Mouse (Mus musculus): ENCODE measurements around the gene Tuba3a. TPM values are rescaled to one million over a fixed set of nuclear protein-coding genes. Genes with fewer than 3 reads are reported as not detected.
A peak's percentile ranks its signal among the peaks of the same experiment; 100 is the strongest.
"Not testable (repeated sequence)": the region's sequence is repeated elsewhere in the genome, so short reads cannot be mapped to it uniquely, and the experiment has no call there.

Tuba3a gene
- polyA plus RNA-seq, 1 experiment from 2014 or later: 0.09 TPM

GRCm38 (mm10) chr6:125317077-125317476 lies 31.2 kb upstream of the Tuba3a start:
- Histone ChIP-seq H3K36me3 (peaks cover 3% of the 10 kb centered on the region; the same call in 1 of the 2 replicates), H3K4me1 (peaks cover 48% of the 10 kb centered on the region), H3K9me3 (no peaks in the 10 kb centered on the region), H3K27me3 (ENCODE audit: insufficient read depth, poor library complexity, severe bottlenecking) (peaks cover 49% of the 10 kb centered on the region), H3K27ac (no peak overlapping the region), H3K4me3 (no peak overlapping the region)
- no peak for DNase-seq (ENCODE audit: low spot score)
- 64% methylated on average over 7 of the region's 7 CpGs for WGBS

GRCm38 (mm10) chr6:125314746-125315145 lies 28.9 kb upstream of the Tuba3a start:
- Histone ChIP-seq H3K9me3 (no peaks in the 10 kb centered on the region), H3K36me3 (peaks cover 16% of the 10 kb centered on the region; the same call in 1 of the 2 replicates), H3K4me1 (peaks cover 35% of the 10 kb centered on the region), H3K4me3 (no peak overlapping the region), H3K27ac (peak overlapping the region; percentile 98; the same call in 1 of the 2 replicates), H3K27me3 (ENCODE audit: insufficient read depth, poor library complexity, severe bottlenecking) (peaks cover 25% of the 10 kb centered on the region)
- DNase-seq (ENCODE audit: low spot score): no peak
- 72% methylated on average over 6 of the region's 6 CpGs for WGBS

- Histone ChIP-seq H3K36me3 (peaks cover 22% of the 10 kb centered on the region; the same call in 1 of the 2 replicates), H3K9me3 (no peaks in the 10 kb centered on the region), H3K4me3 (peak overlapping the region; percentile 78), H3K4me1 (peaks cover 39% of the 10 kb centered on the region), H3K27me3 (ENCODE audit: insufficient read depth, poor library complexity, severe bottlenecking) (peaks cover 20% of the 10 kb centered on the region), H3K27ac (peak overlapping the region; percentile 98)
- WGBS: 50% methylated on average over 7 of the region's 7 CpGs
- DNase-seq (ENCODE audit: low spot score): no peak
Measured at GRCm38 (mm10) chr6:125314231-125314563, 28.4 kb upstream of the Tuba3a start.

- peak; percentile 91 for DNase-seq (ENCODE audit: low spot score)
- H3K4me3 ChIP-seq: peak within 1 kb of the TSS; percentile 78
- H3K4me1 ChIP-seq: peaks cover 42% of the 10 kb centered on the region
- H3K27me3 ChIP-seq (ENCODE audit: insufficient read depth, poor library complexity, severe bottlenecking): peaks cover 15% of the 10 kb centered on the region
- no peaks in the 10 kb centered on the region for H3K9me3 ChIP-seq
- WGBS: under 1% methylated on average over 39 of the region's 46 CpGs
- peaks cover 26% of the 10 kb centered on the region; the same call in 1 of the 2 replicates for H3K36me3 ChIP-seq
- H3K27ac ChIP-seq: peak within 1 kb of the TSS; percentile 98
Measured at GRCm38 (mm10) chr6:125313546-125314230, 27.8 kb upstream of the Tuba3a start, which contains the start of gene Ltbr. Gene Ltbr (minus strand): TSS chr6:125313885.

- 52% methylated on average over 22 of the region's 22 CpGs for WGBS
- H3K36me3 ChIP-seq: peaks cover 34% of the 10 kb centered on the region; the same call in 1 of the 2 replicates
- H3K4me3 ChIP-seq: peak overlapping the region; percentile 78
- H3K27ac ChIP-seq: peak overlapping the region; percentile 98
- peaks cover 11% of the 10 kb centered on the region; the same call in 1 of the 2 replicates for H3K27me3 ChIP-seq (ENCODE audit: insufficient read depth, poor library complexity, severe bottlenecking)
- H3K9me3 ChIP-seq: no peaks in the 10 kb centered on the region
- peaks cover 43% of the 10 kb centered on the region for H3K4me1 ChIP-seq
- no peak for DNase-seq (ENCODE audit: low spot score)
Measured at GRCm38 (mm10) chr6:125312581-125313355, 26.9 kb upstream of the Tuba3a start.

GRCm38 (mm10) chr6:125312171-125312570 lies 26.3 kb upstream of the Tuba3a start:
- H3K4me3 ChIP-seq: peak overlapping the region; percentile 78
- peaks cover 43% of the 10 kb centered on the region for H3K4me1 ChIP-seq
- H3K27ac ChIP-seq: peak overlapping the region; percentile 98; the same call in 1 of the 2 replicates
- WGBS: 77% methylated on average over 9 of the region's 9 CpGs
- no peak for DNase-seq (ENCODE audit: low spot score)
- H3K36me3 ChIP-seq: peaks cover 40% of the 10 kb centered on the region
- peaks cover 11% of the 10 kb centered on the region; the same call in 1 of the 2 replicates for H3K27me3 ChIP-seq (ENCODE audit: insufficient read depth, poor library complexity, severe bottlenecking)
- H3K9me3 ChIP-seq: no peaks in the 10 kb centered on the region

- no peaks in the 10 kb centered on the region for H3K27me3 ChIP-seq (ENCODE audit: insufficient read depth, poor library complexity, severe bottlenecking)
- 32% methylated on average over 5 of the region's 5 CpGs for WGBS
- H3K9me3 ChIP-seq: no peaks in the 10 kb centered on the region
- no peak for DNase-seq (ENCODE audit: low spot score)
- peaks cover 41% of the 10 kb centered on the region for H3K4me1 ChIP-seq
- H3K36me3 ChIP-seq: peaks cover 52% of the 10 kb centered on the region
- 0 out of 2 replicates have a peak overlapping the region, but pooled peaks have one; percentile 3 for H3K4me3 ChIP-seq
- peak overlapping the region; percentile 62; the same call in 1 of the 2 replicates for H3K27ac ChIP-seq
Measured at GRCm38 (mm10) chr6:125309406-125309805, 23.6 kb upstream of the Tuba3a start.

GRCm38 (mm10) chr6:125308921-125309320 lies 23.1 kb upstream of the Tuba3a start:
- Histone ChIP-seq H3K36me3 (peaks cover 52% of the 10 kb centered on the region), H3K4me1 (peaks cover 36% of the 10 kb centered on the region), H3K27me3 (ENCODE audit: insufficient read depth, poor library complexity, severe bottlenecking) (no peaks in the 10 kb centered on the region), H3K4me3 (peak overlapping the region; percentile 32; the same call in 1 of the 2 replicates), H3K27ac (peak overlapping the region; percentile 62; the same call in 1 of the 2 replicates), H3K9me3 (no peaks in the 10 kb centered on the region)
- 11% methylated on average over 13 of the region's 13 CpGs for WGBS
- DNase-seq (ENCODE audit: low spot score): no peak

GRCm38 (mm10) chr6:125307091-125307490 lies 21.2 kb upstream of the Tuba3a start:
- DNase-seq (ENCODE audit: low spot score): no peak
- Histone ChIP-seq H3K4me1 (peaks cover 18% of the 10 kb centered on the region), H3K4me3 (no peak overlapping the region), H3K27me3 (ENCODE audit: insufficient read depth, poor library complexity, severe bottlenecking) (no peaks in the 10 kb centered on the region), H3K27ac (peak overlapping the region; percentile 22; the same call in 1 of the 2 replicates), H3K9me3 (no peaks in the 10 kb centered on the region), H3K36me3 (peaks cover 50% of the 10 kb centered on the region)
- 87% methylated on average over 5 of the region's 5 CpGs for WGBS

GRCm38 (mm10) chr6:125305465-125305864 lies 19.6 kb upstream of the Tuba3a start:
- H3K27ac ChIP-seq: no peak overlapping the region
- H3K4me1 ChIP-seq: peaks cover 14% of the 10 kb centered on the region
- H3K4me3 ChIP-seq: no peak overlapping the region
- H3K36me3 ChIP-seq: peaks cover 39% of the 10 kb centered on the region
- no peak for DNase-seq (ENCODE audit: low spot score)
- 85% methylated on average over 6 of the region's 6 CpGs for WGBS
- no peaks in the 10 kb centered on the region for H3K9me3 ChIP-seq
- no peaks in the 10 kb centered on the region for H3K27me3 ChIP-seq (ENCODE audit: insufficient read depth, poor library complexity, severe bottlenecking)

- not testable (repeated sequence) for H3K9me3 ChIP-seq; H3K27me3 ChIP-seq (ENCODE audit: insufficient read depth, poor library complexity, severe bottlenecking); DNase-seq (ENCODE audit: low spot score); H3K4me3 ChIP-seq; H3K4me1 ChIP-seq; H3K27ac ChIP-seq
- peaks cover 33% of the 10 kb centered on the region for H3K36me3 ChIP-seq
- WGBS: 84% methylated on average over 7 of the region's 7 CpGs
Measured at GRCm38 (mm10) chr6:125304408-125304807, 18.6 kb upstream of the Tuba3a start.

- no peak for DNase-seq (ENCODE audit: low spot score)
- Histone ChIP-seq H3K27ac (no peak overlapping the region), H3K27me3 (ENCODE audit: insufficient read depth, poor library complexity, severe bottlenecking) (no peaks in the 10 kb centered on the region), H3K4me1 (no peaks in the 10 kb centered on the region), H3K36me3 (peaks cover 23% of the 10 kb centered on the region), H3K4me3 (no peak overlapping the region), H3K9me3 (no peaks in the 10 kb centered on the region)
- WGBS: 83% methylated on average over 4 of the region's 4 CpGs
Measured at GRCm38 (mm10) chr6:125303242-125303641, 17.4 kb upstream of the Tuba3a start.

All from heart, embryonic 10.5 days (tissue).